Mouse (Mus musculus) gastrocnemius, postnatal 25 days (tissue): Measurements from ENCODE around the gene Prkg1. TPM values are rescaled to one million over a fixed set of nuclear protein-coding genes. Genes with fewer than 3 reads are reported as not detected.
"Not testable (repeated sequence)": the region's sequence is repeated elsewhere in the genome, so short reads cannot be mapped to it uniquely, and the experiment has no call there.

Source experiments
- DNase-seq: peaks from one replicate; pipeline ENCODE4 v3.0.0; 2022
- total RNA-seq, 2 experiments: library from RNA; stranded (reverse); gene quantifications; 1 replicate in 1 of 2; 2 replicates in 1 of 2; pipeline ENCODE4 v1.2.3; 2021

Prkg1 gene
- total RNA-seq, 2 experiments from 2014 or later, result 28.2 to 36.5 TPM

DNA sequence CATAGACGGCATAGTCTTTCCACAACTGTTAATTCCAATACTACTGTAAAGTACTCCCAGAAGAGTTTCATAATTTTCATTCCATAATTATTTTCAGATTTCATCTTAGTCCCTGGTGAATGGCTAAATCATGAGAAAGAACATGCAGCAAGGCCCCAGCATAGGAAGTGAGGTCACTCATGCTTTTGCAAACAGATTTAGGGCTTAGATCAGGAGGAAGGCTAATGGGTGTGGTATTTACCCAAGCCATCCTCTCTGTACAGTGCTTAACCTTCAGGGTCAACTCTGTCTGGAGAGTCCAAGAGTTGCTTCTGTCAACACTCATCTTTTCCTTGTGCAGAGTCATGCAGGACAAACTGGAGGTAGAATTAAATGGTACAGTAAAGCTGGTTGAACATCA is 331.4 kb downstream of the Prkg1 start:
- no peak for DNase-seq

GRCm38 (mm10) chr19:31431411-31431810 is 333.4 kb downstream of the Prkg1 start:
- no peak for DNase-seq

DNA sequence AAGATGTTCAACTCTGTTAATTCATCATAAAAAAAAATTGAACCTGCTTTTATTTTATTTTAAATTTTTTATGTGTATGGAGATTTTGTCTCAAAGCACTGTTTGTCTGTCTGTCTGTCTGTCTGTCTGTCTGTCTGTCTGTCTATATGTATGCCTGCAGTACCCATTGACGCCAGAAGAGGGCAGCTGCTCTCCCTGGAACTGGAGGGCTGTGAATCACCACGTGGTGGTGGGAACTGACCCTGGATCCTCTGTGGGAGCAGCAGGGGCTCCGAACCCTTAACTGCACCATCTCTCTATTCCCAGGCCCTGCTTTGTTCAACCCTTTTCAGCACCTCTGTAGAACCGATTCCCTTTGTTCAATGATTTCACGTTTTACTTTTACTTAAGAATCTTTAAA is 338.7 kb downstream of the Prkg1 start:
- no peak for DNase-seq

- DNase-seq, result no peak
Observed at GRCm38 (mm10) chr19:31425199-31425598, 339.6 kb downstream of the Prkg1 start.

DNA sequence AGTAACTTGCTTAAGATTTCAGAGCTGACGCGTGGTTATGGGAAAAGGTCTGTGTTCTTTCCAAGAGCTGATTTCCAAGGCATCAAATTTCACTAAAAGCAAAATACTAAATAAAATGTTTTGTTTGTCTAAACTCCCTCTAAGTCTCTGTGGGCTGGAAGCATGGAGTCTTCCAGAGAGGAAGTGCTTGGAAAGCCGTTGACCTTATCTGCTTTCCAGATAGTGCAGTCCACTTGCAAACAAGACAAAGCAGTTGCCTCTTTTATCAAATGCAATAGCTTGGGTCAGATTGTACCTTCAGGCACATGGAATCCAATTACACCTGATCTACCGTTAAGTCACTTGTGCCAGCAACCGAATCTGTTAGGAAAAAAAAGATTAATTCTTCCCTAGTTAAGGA is 340.5 kb downstream of the Prkg1 start:
- no peak for DNase-seq

- DNase-seq, result no peak
Observed at GRCm38 (mm10) chr19:31413571-31413970, 351.3 kb downstream of the Prkg1 start.

DNA sequence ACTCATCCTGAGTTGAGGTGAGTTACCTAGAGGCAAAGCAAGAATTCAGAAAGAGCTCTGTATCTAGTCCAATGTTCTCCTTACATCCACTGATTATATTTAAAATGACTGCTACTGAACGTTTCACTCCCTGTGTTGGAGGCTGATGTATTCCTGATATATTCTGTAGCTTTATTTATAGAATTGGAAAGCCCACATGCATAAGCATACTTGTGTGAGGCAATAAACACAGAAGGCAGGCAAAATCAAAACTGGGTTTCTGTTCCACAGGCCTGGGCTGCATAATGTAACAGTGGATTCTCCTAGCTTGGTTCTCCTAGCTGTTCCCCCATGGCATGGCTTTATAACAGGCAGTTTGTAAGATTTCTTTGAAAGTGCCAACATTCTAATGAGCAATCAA is 368.7 kb downstream of the Prkg1 start:
- no peak for DNase-seq

- DNase-seq, result no peak
Observed at GRCm38 (mm10) chr19:31385353-31385752, 379.5 kb downstream of the Prkg1 start.

DNA sequence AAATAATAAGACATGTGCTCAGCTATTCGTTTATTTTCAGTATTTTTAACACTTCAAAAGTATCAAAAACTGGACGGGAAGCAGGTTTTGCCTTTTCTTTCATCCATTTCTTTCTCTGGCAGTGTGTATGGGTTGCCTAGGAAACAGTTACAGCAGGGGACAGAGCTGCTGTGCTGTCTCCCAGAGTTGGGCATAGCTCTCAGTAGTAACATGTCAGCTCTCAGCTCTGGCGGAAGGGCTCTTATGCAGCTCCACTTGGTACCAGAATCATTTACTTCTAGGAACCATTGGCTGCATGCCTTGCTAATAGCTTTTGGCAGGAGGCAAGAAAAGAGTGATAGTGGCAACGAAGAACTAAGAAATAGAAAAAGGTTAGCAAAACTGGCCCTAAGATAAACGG is 381.0 kb downstream of the Prkg1 start:
- DNase-seq, result no peak

- no peak for DNase-seq
Observed at GRCm38 (mm10) chr19:31370106-31370505, 394.7 kb downstream of the Prkg1 start.

DNA sequence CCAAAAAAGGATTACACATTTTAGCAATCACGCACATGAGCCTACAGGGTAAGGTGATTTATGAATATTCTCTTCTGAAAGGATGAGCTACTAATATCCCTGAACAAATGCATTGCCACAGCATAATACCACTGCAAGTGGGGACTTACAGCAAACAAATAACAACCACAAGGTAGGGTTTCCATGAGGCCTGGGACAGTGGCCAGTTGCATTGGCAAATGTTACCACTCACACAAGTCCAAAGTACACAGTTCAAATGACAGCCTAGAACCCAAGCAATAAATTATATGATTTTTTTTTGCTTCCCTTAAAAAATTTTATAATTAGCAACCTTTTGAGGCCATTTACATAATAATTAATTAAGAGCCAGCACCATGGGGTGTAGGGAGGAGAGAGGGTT is 395.7 kb downstream of the Prkg1 start:
- DNase-seq, result no peak

DNA sequence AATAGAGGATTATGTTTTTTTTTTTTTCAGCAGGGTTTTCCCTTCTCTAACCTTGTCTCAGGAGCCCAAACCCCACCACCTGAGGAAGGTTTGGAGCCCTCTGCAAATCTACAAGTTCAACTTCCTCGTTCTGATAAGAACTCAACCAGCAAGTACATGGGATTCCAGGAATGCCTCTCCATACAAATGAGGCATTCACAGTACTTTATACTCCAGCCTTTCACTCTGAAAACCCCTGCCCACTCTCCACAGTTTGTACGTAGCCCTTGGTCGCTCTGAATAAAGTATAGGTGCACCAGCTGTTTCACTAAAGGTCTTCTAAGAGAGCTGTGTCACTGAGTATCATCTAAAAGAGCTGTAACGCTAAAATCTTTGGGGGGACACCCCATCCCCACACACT is 402.8 kb downstream of the Prkg1 start:
- no peak for DNase-seq

DNA sequence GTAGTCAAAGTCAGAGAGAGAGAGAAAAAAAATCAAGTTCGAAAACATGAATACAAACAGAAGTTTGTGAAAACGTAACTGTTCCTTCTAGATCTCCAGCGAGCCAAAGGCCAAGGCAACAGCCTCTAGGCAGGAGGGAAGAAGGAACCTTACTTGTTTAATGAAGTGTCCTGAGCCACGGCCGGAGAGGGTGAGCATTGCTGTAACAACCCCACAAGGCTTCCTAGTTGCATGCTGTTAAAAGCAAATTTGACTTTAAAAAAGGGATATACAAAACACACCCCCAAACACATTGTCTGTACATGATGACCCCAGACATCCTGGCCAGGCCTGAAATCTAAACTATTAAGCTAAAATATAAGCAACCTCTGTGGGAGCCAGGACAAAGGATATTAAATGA is 403.3 kb downstream of the Prkg1 start:
- DNase-seq, result no peak

DNA sequence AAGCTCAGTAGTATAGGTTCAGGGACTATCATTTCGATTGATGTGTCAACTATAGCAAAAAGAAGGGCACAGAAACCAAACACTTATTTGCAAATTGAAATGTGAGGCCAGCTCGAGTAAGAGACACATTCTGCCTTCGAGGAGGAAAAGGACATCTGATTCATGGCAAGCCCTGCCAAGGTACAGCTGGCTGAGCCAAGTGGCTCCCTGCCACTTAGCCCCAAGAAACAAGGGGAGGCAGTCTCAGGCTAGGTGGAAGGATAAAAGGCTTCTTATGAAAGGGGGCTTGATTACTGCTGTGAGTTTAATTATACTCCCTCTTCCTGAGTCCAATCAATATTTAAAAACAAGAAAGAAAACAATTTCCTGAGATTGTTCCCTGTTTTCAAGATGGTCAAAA is 403.7 kb downstream of the Prkg1 start:
- DNase-seq, result peak; percentile 32

DNA sequence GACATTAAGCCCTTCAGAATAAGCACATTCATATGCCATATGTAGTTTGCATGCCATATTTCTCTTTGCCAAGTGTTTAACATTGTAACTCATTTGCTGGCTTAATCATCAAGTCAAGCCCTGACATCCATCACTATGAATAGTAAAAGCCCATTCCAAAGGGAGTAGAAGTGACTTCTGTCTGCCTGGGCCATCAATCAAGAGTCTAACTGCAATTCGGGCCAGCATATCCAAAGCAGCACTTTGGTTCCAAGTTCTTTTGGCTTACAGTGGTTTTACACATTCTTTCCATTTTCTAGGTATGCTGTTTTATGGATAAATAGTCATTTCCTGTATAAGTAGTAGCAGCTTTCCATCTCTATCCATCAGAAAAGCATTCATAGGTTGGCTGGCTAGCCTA is 409.9 kb downstream of the Prkg1 start:
- DNase-seq, result no peak

- not testable (repeated sequence) for DNase-seq
Observed at GRCm38 (mm10) chr19:31352784-31353183, 412.0 kb downstream of the Prkg1 start.

- no peak for DNase-seq
Observed at GRCm38 (mm10) chr19:31351796-31352195, 413.0 kb downstream of the Prkg1 start.

DNA sequence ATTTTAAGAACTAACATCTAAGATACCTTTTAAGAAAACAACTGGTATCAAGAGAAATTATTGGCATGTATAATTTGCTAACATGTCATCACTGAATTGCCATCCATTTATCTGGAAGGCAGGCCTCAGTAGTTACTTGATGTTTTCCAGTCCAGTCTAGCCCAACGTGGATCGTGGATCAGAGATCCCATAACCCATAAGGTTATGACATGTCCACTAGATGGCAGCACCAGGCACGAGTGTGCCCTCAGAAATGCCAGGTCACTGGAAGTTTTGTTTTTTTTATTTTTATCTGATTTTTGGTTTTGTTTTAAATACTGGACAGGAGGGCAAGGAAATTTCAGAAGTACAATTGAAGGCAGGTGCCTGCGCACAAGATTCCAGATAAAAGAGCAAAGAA is 422.7 kb downstream of the Prkg1 start:
- no peak for DNase-seq

DNA sequence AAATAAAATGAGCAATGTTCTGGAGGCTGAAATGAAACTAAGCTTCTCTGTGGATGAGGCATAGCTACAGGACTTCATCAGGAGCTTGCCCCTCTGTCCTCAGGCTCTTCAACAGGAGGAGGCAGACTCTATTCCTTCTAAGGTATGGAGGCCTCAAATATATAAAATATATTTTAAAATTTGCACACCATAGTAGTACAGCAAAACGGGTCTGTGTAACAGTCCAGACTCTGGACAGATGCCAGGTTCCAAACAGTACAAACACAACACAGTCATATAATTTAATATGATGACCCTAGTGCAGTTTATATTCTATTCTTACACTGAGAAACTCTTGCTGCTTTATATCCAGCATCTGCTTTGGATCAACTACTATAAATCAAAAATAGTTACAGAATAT is 423.9 kb downstream of the Prkg1 start:
- no peak for DNase-seq

DNA sequence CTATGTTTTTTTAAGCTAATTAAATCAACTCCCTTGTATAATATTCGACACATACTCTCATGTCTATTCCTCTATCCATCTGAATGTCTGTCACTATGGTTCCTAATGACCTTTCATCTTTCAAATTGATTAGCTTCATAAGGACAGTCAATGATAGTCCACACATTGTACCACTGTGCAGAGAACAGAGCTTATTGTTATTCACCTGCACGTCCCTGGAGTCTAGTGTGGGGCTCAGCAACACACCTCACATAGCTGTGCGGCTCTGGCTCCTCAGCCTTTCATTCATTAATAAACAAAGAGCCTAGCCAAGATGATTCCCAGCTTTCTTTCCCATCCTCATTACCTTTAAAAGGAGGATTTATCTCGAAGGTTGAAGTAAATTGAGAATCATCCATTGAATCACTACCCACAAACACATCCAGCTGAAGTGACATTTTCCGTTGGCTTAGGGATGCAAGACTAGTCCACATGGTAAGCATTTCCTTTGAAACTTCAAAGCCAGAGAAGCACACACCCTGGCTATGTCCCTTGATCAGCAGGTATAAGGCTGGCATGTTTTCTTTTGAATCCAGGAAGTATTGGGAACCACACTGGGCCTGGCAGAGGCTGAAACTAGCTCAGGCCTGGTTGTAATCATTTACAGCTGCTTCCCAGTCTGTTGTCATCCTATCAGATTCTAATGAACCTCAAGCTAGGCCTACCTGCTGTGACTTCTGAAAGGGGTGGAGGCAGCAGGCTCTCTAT is 426.3 kb downstream of the Prkg1 start:
- DNase-seq, result no peak

- no peak for DNase-seq
Observed at GRCm38 (mm10) chr19:31337863-31338217, 427.0 kb downstream of the Prkg1 start.

DNA sequence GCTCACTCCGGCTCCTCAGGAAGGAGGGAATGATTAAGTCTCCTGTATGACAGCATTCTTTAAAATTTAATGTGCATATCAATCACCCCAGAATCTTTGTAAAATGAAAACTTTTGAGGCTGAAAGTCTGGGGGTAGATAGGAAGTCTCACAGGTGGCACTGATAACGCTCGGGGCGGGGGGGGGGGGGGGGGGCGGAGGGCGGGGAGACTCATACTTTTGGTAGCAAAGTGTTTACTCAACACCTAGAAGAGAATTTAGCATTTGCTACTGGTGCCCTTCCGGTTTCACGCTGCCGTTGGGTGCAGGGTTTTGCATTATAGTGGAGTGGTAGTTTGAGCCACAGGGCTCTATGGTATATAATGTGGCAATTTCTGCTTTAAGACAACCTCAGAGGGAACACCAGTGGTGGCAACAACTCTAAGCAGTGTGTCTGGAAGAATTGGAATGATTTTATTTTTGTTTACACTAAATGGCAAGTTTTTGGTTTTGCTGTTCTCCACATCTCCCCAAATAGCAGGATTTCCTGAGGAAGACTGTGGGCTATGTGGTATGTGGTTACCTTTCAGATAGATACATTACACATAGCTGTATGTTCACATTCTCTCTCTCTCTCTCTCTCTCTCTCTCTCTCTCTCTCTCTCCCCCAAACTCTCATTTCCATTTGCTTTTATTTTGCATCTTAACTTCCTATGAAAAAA is 427.5 kb downstream of the Prkg1 start:
- no peak for DNase-seq

- no peak for DNase-seq
Observed at GRCm38 (mm10) chr19:31336381-31336780, 428.5 kb downstream of the Prkg1 start.

GRCm38 (mm10) chr19:31329893-31330292 is 434.9 kb downstream of the Prkg1 start:
- no peak for DNase-seq
